Mouse (Mus musculus): ENCODE data around the gene Mitd1.

Mitd1 gene

GRCm38 (mm10) chr1:37890025-37890652 is at the start of gene Mitd1, which contains the start of gene Mrpl30:
Gene Mitd1, minus strand, starts transcription at chr1:37890411.
Gene Mrpl30, plus strand, starts transcription at chr1:37890477.
- DNase-seq, result peak; percentile 90

DNA sequence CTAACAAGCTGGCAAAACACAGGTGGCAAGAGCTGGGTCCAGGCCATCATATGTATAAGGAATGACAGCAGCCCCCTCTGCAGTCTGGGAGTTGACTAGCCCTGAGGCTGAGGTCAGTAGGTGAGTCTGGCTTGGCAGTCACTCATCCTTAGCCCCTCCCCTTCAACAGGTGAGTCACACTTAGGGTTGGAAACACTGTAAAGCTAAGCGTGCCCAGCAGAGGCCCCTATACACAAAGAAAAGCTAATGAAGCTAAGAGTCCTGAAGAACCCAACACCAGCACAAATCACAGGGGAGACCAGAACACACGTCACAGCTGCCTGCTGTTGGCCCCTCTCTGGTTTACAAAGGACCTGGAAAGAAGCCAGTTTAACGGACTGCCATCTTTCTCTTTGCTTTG is 41.6 kb upstream of the Mitd1 start:
- DNase-seq, result no peak

DNA sequence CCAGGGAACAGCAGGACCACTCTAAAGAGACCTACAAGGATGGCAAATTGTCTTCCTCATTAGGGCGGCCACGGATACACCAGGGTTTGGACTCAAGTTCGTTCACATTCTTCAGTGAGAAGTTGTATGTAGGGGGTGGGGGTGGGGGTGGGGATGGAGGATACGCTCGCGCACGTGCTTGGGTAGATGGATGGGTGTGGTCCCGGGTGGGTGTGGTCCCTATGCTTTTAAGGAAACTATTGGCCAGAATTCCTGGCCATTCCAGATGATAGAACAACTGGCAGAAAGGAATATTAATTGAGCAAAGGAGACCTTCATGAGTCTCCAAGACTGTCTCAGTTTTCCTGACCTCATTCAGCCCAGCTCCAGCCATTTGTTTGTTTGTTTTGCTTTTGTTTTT is 35.8 kb upstream of the Mitd1 start:
- DNase-seq, result no peak

DNA sequence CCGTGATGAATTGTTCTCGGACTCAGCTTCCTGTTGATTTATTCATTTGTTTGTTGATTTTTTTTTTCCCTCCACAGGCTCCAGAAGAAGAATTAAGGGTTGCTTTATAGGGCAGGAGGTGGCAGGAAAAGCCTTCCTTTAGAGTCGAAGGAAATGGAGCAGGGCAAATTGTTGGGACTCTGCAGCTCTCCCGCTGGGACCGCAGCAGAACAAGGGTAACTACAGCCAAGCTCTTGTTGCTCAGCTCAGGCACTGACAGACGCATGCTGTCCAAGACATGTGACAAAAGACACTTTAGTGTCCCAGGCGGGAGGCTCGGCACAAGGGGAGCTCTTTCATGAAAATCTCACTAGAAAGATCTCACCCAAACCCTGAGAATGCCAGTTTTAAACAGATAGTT is 32.3 kb upstream of the Mitd1 start:
- peak; percentile 29 for DNase-seq

- no peak for DNase-seq
Observed at GRCm38 (mm10) chr1:37918096-37918495, 27.9 kb upstream of the Mitd1 start.

DNA sequence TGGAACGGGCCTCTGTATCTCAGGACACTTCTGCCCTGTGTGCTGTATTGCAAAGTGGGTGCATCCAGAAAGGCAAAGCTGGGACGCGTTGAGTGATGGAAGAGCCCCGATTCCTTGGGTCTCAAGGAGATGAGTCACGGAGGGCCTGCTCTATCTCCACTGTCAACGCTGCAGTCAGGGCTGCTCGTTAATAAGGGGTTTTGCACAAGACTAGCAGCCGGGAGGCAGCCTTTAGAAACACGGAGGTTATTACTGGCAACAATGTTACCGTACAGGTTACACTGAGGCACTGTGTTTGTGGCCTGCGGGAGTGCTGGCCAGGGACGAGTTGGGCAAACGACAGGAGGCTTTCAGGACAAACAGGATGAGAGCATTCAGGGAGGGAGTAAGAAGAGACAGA is 27.5 kb upstream of the Mitd1 start:
- no peak for DNase-seq

DNA sequence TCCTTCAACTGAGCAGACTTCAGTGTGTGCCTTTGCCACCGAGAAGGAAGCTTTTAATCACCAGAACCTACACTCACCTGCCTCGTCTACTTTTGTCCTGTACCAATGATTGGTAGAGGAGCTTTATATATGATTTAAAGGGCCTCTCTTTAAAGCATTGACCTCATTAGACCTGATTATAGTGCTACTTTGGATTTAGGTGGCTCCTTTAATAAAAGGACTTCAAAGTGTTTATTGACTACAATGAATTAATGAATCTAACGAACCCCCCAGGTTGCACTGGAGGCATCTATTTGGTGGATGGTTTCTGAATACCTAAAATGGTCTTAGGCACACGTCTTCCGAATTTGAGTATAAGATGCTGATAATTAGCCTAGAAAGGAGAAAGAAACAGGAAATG is 26.2 kb upstream of the Mitd1 start, which contains the start of gene Lyg2:
TSS of gene Lyg2 (minus strand) at position 101 of the 400 bp plus-strand sequence.
- DNase-seq, result no peak

- no peak for DNase-seq
Observed at GRCm38 (mm10) chr1:37912751-37913150, 22.5 kb upstream of the Mitd1 start.

- no peak for DNase-seq
Observed at GRCm38 (mm10) chr1:37903178-37903577, 13.0 kb upstream of the Mitd1 start.

DNA sequence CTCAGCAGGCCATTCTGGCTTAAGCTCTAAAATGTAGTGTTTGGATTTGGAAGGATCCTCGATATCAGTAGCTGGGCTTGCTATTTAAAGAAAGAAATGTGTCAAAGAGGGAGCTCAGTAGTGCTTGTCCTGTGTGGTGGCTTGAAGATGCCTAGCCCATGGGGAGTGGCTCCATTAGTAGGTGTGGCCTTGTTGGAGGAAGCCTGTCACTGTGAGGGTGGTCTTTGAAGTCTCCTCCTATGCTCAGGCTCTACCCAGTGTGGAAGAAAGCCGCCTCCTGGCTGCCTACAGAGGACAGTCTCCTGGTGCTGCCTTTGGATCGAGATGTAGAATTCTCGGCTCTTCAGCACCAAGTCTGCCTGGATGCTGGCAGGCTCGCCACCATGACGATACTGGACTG is 10.1 kb upstream of the Mitd1 start:
- DNase-seq, result no peak

DNA sequence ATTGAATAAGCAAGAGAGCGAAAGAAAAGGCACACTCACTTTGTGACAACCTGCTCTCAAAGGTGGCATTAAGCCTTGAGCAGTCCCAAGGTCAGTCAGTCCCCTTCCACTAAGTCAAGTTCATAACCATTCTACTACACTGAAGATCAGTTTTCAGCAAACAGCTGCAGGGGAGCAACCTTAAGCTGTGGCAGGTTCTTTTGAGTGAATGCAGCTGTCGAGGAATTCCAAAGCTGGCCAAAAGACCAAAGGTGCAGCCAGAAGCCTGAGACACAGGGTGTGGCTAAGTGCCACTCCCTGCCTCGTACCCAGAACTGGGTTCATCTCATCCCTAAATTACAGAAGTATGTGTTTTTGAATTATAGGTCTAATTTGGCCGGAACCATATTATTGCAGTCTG is 9.6 kb upstream of the Mitd1 start:
- no peak for DNase-seq

- no peak for DNase-seq
Observed at GRCm38 (mm10) chr1:37894606-37895005, 4.4 kb upstream of the Mitd1 start.

- DNase-seq, result no peak
Observed at GRCm38 (mm10) chr1:37891400-37891799, 1.2 kb upstream of the Mitd1 start.

DNA sequence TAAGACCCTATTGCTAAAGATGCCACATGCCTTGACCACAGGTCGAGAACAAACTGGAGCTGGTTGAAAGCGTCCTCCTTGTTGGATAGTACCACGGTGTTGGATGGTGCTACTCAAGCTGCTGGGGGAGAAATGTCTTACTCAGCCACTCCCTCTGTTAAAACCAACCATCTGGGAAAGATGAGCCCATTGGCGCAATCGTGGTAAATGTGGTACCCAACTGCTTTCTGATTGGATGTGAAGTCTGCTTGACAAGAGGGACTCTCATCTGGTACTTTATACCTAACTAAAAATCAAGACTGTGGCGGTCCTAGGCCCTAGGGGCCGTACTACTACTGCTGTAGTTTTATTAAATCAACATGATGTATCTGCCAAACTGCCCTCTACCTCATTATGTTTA is 1.0 kb downstream of the Mitd1 start:
- DNase-seq, result no peak

DNA sequence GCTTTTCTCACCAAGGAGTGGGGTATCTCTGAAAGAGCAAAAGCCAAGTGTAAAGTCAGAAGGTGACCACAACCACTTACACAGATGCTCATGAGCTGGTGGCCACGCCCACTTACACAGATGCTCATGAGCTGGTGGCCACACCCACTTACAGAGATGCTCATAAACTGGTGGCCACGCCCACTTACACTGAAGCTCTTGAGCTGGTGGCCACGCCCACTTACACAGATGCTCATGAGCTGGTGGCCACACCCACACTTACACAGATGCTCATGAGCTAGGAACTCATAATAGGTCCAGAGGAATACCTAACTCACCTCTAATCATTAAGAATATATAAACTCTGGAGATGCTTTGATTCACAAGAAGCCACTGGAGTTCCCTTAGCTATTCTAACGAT is 5.8 kb downstream of the Mitd1 start:
- no peak for DNase-seq

GRCm38 (mm10) chr1:37883411-37883810 is 6.8 kb downstream of the Mitd1 start:
- no peak for DNase-seq

DNA sequence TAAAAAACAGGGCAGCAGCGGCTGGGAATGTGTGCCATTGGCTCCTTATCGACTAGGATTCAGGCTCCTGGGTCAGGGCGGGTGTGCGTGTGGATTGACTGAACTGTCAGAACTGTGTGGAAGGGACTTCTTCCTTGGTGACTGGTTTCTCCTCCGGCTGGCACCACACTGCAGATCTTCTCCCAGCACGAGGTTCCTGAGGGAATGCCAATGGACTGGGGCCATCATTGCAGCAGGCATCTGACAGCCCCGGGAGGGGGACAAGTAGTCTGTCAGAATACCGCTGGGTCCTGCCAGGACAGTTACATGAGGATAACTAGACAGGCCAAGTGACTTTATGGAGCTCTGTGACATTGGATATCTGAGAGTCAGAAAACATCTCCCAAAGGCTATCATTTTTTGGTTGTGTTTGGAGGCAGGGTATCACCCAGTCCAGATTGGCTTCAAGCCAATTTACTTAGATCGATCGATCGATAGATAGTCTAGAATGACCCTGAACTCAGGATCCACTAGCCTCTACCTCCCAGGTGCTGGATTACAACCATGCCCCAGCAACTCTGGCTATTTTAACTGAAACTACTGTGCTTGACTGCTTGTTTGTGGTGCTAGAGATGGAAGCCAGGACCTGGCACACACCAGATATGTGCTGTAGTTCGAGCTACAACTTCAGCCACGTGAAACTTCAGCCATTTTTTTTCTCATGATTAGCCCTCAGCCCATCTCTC is 12.3 kb downstream of the Mitd1 start:
- no peak for DNase-seq

DNA sequence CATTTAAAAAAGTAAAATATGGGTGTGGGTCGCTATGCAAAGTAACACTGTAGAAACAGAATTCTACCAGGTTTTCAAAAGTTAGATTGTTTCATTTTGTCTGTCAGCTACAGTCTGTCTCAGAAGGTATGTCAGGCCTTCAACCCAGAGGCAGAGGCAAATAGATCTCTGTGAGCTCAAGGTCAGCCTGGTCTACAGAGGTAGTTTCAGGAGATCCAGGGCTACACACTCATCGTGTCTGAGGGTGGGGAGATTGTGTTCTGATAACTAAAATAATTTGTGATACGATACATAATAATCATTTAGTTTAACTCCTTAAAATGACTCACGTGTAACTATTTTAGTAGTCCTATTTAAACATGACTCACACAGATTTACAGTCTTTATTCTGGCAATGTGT is 17.1 kb downstream of the Mitd1 start:
- DNase-seq, result no peak

GRCm38 (mm10) chr1:37872131-37873067 is 17.8 kb downstream of the Mitd1 start:
- peak; percentile 82 for DNase-seq

- DNase-seq, result no peak
Observed at GRCm38 (mm10) chr1:37871704-37872103, 18.5 kb downstream of the Mitd1 start, which contains the start of gene Lipt1. Gene Lipt1, plus strand, starts transcription at chr1:37871738.

GRCm38 (mm10) chr1:37869362-37869761 is 20.8 kb downstream of the Mitd1 start:
- DNase-seq, result no peak

GRCm38 (mm10) chr1:37868640-37869039 is 21.6 kb downstream of the Mitd1 start:
- no peak for DNase-seq

DNA sequence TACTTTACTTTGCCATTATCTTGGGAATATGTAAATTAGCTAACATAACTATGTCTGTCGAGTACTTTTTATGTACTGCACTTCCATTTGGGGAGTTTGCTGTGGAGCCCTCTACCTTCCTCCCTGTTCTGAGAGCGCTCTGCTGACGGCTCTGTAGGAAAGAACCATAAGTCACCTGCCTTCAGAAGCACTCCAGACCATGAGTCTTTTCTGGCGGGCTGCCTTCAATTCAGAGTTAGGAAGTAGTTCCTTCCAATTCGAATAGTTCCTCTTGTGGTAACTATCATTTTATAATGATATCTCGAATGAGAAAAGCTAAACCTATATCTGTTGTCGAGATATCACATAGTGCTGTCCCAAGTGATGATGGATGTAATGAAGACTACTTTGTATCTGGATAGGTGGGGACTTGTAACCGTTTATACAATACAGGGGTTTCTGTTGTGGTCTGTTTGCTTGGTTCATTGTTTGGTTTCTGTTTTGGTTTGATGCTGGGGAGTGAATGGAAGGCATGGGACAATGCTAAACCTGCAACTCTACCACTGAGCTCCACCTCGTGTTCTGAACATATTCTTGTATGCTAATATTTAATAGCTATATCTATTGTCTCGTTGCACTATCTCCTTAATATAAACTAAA is 22.4 kb downstream of the Mitd1 start:
- peak; percentile 26 for DNase-seq

Measured in cerebellum, adult 11-12 months (tissue).